Mouse (Mus musculus) fibroblast of lung, adult 2 months (primary cell): Measurements from ENCODE around the gene Fignl1.

Experiments
- DNase-seq: peaks from one replicate; pipeline ENCODE4 v3.0.0-alpha.2; 2011; ENCODE audit warnings: low read depth

Gene Fignl1

DNA sequence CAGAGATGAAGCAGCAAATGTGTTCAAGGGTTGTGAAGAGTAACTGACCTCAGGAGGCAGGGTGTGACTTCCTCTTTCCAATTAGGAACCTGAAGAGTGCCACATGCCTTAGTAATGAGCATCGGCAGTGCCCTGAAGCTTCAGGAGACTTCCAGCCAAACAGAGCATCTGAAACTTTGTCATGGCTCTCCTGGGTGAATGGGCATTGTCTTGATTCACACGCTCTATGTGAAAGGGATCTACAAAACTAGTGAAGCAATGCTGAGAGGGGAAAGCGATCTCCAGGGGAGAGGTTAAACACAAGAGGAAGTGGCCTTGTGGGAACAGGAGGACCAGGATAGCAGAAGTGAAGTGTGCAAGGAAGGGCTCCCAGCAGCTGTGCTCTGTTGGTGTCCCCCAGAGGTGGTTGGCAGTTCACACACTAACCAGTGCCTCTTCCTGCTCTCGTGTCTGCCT lies 45.5 kb downstream of the Fignl1 start:
- DNase-seq = no peak

- DNase-seq = no peak
These were observed 49.9 kb downstream of the Fignl1 start for GRCm38 (mm10) chr11:11758883-11759282.

DNA sequence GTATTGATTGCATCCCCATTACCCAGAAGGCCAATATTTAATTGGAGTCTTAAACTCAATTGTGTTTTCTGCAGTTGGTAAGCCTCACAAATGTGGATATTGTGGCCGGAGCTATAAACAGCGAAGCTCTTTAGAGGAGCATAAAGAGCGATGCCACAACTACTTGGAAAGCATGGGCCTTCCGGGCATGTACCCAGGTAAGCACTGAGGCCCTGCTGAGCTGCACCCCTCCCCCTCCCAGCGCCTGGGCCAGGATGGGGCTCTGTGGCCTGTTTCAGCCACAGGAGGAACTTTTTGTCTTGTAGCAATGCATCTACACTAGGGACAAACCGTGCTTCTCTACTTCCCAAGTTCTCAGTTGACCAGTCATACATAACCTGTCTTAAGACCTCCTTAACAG lies 50.6 kb downstream of the Fignl1 start:
- no peak for DNase-seq

DNA sequence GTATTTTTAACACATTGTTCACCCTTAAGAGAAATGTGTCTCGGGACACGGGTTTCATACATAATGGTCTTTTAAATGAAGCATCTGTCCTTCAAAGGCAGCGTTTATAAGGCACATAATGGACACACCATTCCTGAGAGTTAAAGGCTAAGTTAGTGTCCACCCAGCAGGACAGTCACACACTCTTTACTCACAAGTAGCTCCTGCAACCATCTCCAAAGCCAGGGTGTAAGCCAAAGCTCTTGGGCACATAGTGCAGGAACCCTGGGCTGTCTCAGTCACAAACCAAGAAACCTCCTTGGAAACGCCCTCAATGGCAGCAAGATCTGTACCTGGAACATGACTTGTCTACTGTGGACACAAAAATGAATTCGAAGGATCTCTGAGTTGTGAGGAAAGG lies 55.9 kb downstream of the Fignl1 start:
- DNase-seq = no peak

GRCm38 (mm10) chr11:11751091-11751490 lies 57.7 kb downstream of the Fignl1 start:
- DNase-seq = no peak

GRCm38 (mm10) chr11:11744222-11744621 lies 64.5 kb downstream of the Fignl1 start:
- DNase-seq = no peak

- no peak for DNase-seq
These were observed 66.1 kb downstream of the Fignl1 start for GRCm38 (mm10) chr11:11742626-11743025.

DNA sequence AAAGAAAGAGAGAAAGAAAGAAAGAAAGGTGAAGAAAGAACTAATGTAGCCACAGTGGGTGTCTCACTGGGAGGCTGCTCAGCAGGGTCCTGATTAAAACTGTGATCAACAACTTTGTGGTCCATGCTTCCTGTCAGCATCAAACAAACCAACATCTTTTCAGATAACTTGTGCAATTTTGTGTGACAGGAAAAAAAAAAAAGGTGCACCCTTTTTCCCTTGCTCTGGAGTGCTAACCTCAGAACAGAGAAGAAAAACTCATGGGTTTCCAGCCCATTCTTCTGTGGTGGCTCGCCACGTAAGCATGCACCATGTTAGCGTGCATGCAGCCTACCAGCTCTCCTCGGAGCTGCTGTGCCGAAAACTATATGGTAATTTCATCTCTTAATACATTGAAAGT lies 67.2 kb downstream of the Fignl1 start:
- no peak for DNase-seq

GRCm38 (mm10) chr11:11740603-11741002 lies 68.2 kb downstream of the Fignl1 start:
- DNase-seq = no peak

DNA sequence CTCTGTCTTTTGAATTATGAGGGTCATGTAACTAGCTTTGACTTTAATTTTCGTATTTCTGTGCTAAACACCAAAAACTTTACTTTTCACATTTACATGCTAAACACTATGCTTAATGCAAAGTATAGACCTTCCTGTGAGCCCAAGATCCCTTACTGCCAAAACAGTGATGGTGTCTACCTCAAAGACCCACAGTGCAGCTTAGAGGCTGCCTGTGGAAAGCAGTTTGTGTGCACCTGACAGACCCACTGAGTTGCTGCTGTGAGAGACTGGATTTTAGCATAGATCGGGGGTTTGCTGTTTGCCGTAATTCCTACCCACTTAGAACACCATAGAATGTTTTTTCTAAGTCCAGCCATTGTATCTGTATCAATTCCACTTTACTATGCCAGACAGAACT lies 69.7 kb downstream of the Fignl1 start:
- DNase-seq = no peak

- no peak for DNase-seq
These were observed 71.2 kb downstream of the Fignl1 start for GRCm38 (mm10) chr11:11737562-11737961.
